Mouse (Mus musculus) megakaryocyte, embryonic 14.5 days (primary cell): ENCODE data around the gene Kdm5b. TPM values are rescaled to one million over a fixed set of nuclear protein-coding genes. Genes with fewer than 3 reads are reported as not detected.

Experiments used
- H3K27me3 ChIP-seq: replicated peaks from 2 replicates; pipeline ENCODE3; 2012; ENCODE audit warnings: inconsistent platforms
- H3K36me3 ChIP-seq: replicated peaks from 2 replicates; pipeline ENCODE3; 2012; ENCODE audit warnings: low read length, inconsistent platforms, mixed read lengths
- H3K4me1 ChIP-seq: 2 replicates; pipeline ENCODE4 v1.6.1; 2012; ENCODE audit warnings: inconsistent platforms
- H3K4me3 ChIP-seq: replicated peaks from 2 replicates; pipeline ENCODE3; 2012; ENCODE audit warnings: moderate library complexity, mild to moderate bottlenecking, inconsistent platforms
- H3K9me3 ChIP-seq: 2 replicates; pipeline ENCODE4 v1.6.1; 2012; ENCODE audit warnings: inconsistent platforms
- FLI1 ChIP-seq: IDR thresholded peaks from 2 replicates; pipeline ENCODE4 v1.6.1; 2012; ENCODE audit warnings: low read length, inconsistent platforms, mixed read lengths
- GATA1 ChIP-seq: IDR thresholded peaks from 3 replicates; pipeline ENCODE4 v1.6.1; 2012; ENCODE audit warnings: mixed read lengths, low read length, inconsistent platforms, borderline replicate concordance
- polyA plus RNA-seq: library from polyadenylated mRNA; stranded (reverse); fragments of >175 nt; gene quantifications from 2 replicates; pipeline ENCODE4 v1.2.3, GENCODE M21; 2012; ENCODE audit warnings: low replicate concordance; ENCODE audit not compliant: insufficient read depth

Kdm5b gene
- polyA plus RNA-seq, 1 experiment, result 0.63 TPM

GRCm38 (mm10) chr1:134560801-134561769 lies 1.1 kb downstream of the Kdm5b start:
- no peak for TF ChIP-seq FLI1
- TF ChIP-seq GATA1, result no peak
- Histone ChIP-seq H3K9me3 (no peaks in the 10 kb centered on the region), H3K36me3 (no peaks in the 10 kb centered on the region), H3K4me3 (peak overlapping the region; percentile 98), H3K27me3 (no peaks in the 10 kb centered on the region), H3K4me1 (peaks cover 41% of the 10 kb centered on the region)

- H3K9me3 ChIP-seq, result no peaks in the 10 kb centered on the region
- H3K4me3 ChIP-seq, result peak overlapping the region; percentile 98
- no peaks in the 10 kb centered on the region for H3K27me3 ChIP-seq
- H3K36me3 ChIP-seq, result no peaks in the 10 kb centered on the region
- peaks cover 36% of the 10 kb centered on the region for H3K4me1 ChIP-seq
- no peak for TF ChIP-seq GATA1
- TF ChIP-seq FLI1, result no peak
Observed at GRCm38 (mm10) chr1:134561770-134562143, 1.8 kb downstream of the Kdm5b start.

GRCm38 (mm10) chr1:134562457-134562856 lies 2.5 kb downstream of the Kdm5b start:
- Histone ChIP-seq H3K36me3 (peaks cover 2% of the 10 kb centered on the region), H3K4me1 (peaks cover 34% of the 10 kb centered on the region), H3K27me3 (no peaks in the 10 kb centered on the region), H3K4me3 (peak overlapping the region; percentile 98), H3K9me3 (no peaks in the 10 kb centered on the region)
- TF ChIP-seq FLI1 (no peak), GATA1 (no peak)

- TF ChIP-seq FLI1, result no peak
- TF ChIP-seq GATA1, result no peak
- H3K27me3 ChIP-seq, result no peaks in the 10 kb centered on the region
- no peak overlapping the region for H3K4me3 ChIP-seq
- no peaks in the 10 kb centered on the region for H3K9me3 ChIP-seq
- peaks cover 4% of the 10 kb centered on the region for H3K36me3 ChIP-seq
- peaks cover 46% of the 10 kb centered on the region for H3K4me1 ChIP-seq
Observed at GRCm38 (mm10) chr1:134563726-134564125, 3.8 kb downstream of the Kdm5b start.

GRCm38 (mm10) chr1:134567511-134567910 lies 7.5 kb downstream of the Kdm5b start:
- TF ChIP-seq FLI1, result no peak
- TF ChIP-seq GATA1, result no peak
- Histone ChIP-seq H3K27me3 (no peaks in the 10 kb centered on the region), H3K36me3 (peaks cover 4% of the 10 kb centered on the region), H3K4me3 (no peak overlapping the region), H3K4me1 (peaks cover 62% of the 10 kb centered on the region), H3K9me3 (no peaks in the 10 kb centered on the region)

- no peak for TF ChIP-seq FLI1
- H3K4me3 ChIP-seq, result peak overlapping the region; percentile 72
- peaks cover 75% of the 10 kb centered on the region for H3K4me1 ChIP-seq
Observed at GRCm38 (mm10) chr1:134570171-134570570, 10.2 kb downstream of the Kdm5b start.

GRCm38 (mm10) chr1:134570631-134571030 lies 10.7 kb downstream of the Kdm5b start:
- H3K4me3 ChIP-seq, result no peak overlapping the region
- no peaks in the 10 kb centered on the region for H3K9me3 ChIP-seq
- TF ChIP-seq GATA1 (no peak), FLI1 (no peak)
- peaks cover 4% of the 10 kb centered on the region for H3K36me3 ChIP-seq
- H3K27me3 ChIP-seq, result no peaks in the 10 kb centered on the region
- peaks cover 76% of the 10 kb centered on the region for H3K4me1 ChIP-seq

More at GRCm38 (mm10) chr1:134570171-134570570, 10.2 kb downstream of the Kdm5b start:
- Histone ChIP-seq H3K9me3 (no peaks in the 10 kb centered on the region), H3K36me3 (peaks cover 4% of the 10 kb centered on the region), H3K27me3 (no peaks in the 10 kb centered on the region)

GRCm38 (mm10) chr1:134573300-134573931 lies 13.4 kb downstream of the Kdm5b start:
- TF ChIP-seq GATA1 (no peak), FLI1 (no peak)
- Histone ChIP-seq H3K9me3 (no peaks in the 10 kb centered on the region), H3K27me3 (no peaks in the 10 kb centered on the region), H3K4me1 (peaks cover 71% of the 10 kb centered on the region), H3K36me3 (no peaks in the 10 kb centered on the region), H3K4me3 (no peak overlapping the region)

GRCm38 (mm10) chr1:134573932-134574315 lies 14.0 kb downstream of the Kdm5b start:
- H3K27me3 ChIP-seq, result no peaks in the 10 kb centered on the region
- H3K9me3 ChIP-seq, result no peaks in the 10 kb centered on the region
- no peaks in the 10 kb centered on the region for H3K36me3 ChIP-seq
- TF ChIP-seq FLI1, result no peak
- TF ChIP-seq GATA1, result no peak
- peaks cover 69% of the 10 kb centered on the region for H3K4me1 ChIP-seq
- no peak overlapping the region for H3K4me3 ChIP-seq

- Histone ChIP-seq H3K36me3 (peaks cover 4% of the 10 kb centered on the region), H3K27me3 (no peaks in the 10 kb centered on the region), H3K4me1 (peaks cover 70% of the 10 kb centered on the region), H3K4me3 (no peak overlapping the region), H3K9me3 (no peaks in the 10 kb centered on the region)
- TF ChIP-seq FLI1 (no peak), GATA1 (no peak)
Observed at GRCm38 (mm10) chr1:134577384-134578120, 17.6 kb downstream of the Kdm5b start.
